Mouse (Mus musculus): ENCODE data around the gene Pin4. TPM values are rescaled to one million over a fixed set of nuclear protein-coding genes. Genes with fewer than 3 reads are reported as not detected.

The Pin4 gene
- polyA plus RNA-seq, 1 experiment from 2014 or later = 38.2 TPM

GRCm38 (mm10) chrX:102166986-102167385 is 47.7 kb downstream of the Pin4 start:
- no peak overlapping the region for H3K9ac ChIP-seq (ENCODE audit: low read length)
- no peaks in the 10 kb centered on the region for H3K27me3 ChIP-seq (ENCODE audit: control insufficient read depth, insufficient read depth, low read length)
- H3K36me3 ChIP-seq (ENCODE audit: control insufficient read depth, insufficient read depth) = no peaks in the 10 kb centered on the region
- H3K27ac ChIP-seq (ENCODE audit: low read length) = no peak overlapping the region
- no peak for ATAC-seq (replicated peaks; ENCODE audit: extremely low read depth, insufficient read depth, low FRiP score)
- no peak overlapping the region for H3K4me2 ChIP-seq (ENCODE audit: low read depth, low read length)
- no peaks in the 10 kb centered on the region for H3K9me3 ChIP-seq (replicated peaks; ENCODE audit: control insufficient read depth, low read length)
- no peaks in the 10 kb centered on the region for H3K4me1 ChIP-seq (ENCODE audit: control insufficient read depth, insufficient read depth, low read length)
- WGBS = 39% methylated on average over 6 of the region's 6 CpGs
- no peak overlapping the region for H3K4me3 ChIP-seq (ENCODE audit: low read length)

- ATAC-seq (replicated peaks; ENCODE audit: extremely low read depth, insufficient read depth, low FRiP score) = no peak
- H3K4me1 ChIP-seq (ENCODE audit: control insufficient read depth, insufficient read depth, low read length) = no peaks in the 10 kb centered on the region
- no peak overlapping the region for H3K4me2 ChIP-seq (ENCODE audit: low read depth, low read length)
- H3K9me3 ChIP-seq (replicated peaks; ENCODE audit: control insufficient read depth, low read length) = no peaks in the 10 kb centered on the region
- no peaks in the 10 kb centered on the region for H3K36me3 ChIP-seq (ENCODE audit: control insufficient read depth, insufficient read depth)
- 70% methylated on average over 1 of the region's 1 CpGs for WGBS
- no peaks in the 10 kb centered on the region for H3K27me3 ChIP-seq (ENCODE audit: control insufficient read depth, insufficient read depth, low read length)
- H3K4me3 ChIP-seq (ENCODE audit: low read length) = no peak overlapping the region
- no peak overlapping the region for H3K9ac ChIP-seq (ENCODE audit: low read length)
- no peak overlapping the region for H3K27ac ChIP-seq (ENCODE audit: low read length)
Observed at GRCm38 (mm10) chrX:102169724-102170123, 50.5 kb downstream of the Pin4 start.

GRCm38 (mm10) chrX:102170135-102170534 is 50.9 kb downstream of the Pin4 start:
- H3K36me3 ChIP-seq (ENCODE audit: control insufficient read depth, insufficient read depth) = no peaks in the 10 kb centered on the region
- no peak overlapping the region for H3K4me3 ChIP-seq (ENCODE audit: low read length)
- H3K4me1 ChIP-seq (ENCODE audit: control insufficient read depth, insufficient read depth, low read length) = no peaks in the 10 kb centered on the region
- no peak for ATAC-seq (replicated peaks; ENCODE audit: extremely low read depth, insufficient read depth, low FRiP score)
- no peaks in the 10 kb centered on the region for H3K27me3 ChIP-seq (ENCODE audit: control insufficient read depth, insufficient read depth, low read length)
- H3K9me3 ChIP-seq (replicated peaks; ENCODE audit: control insufficient read depth, low read length) = no peaks in the 10 kb centered on the region
- H3K27ac ChIP-seq (ENCODE audit: low read length) = no peak overlapping the region
- H3K4me2 ChIP-seq (ENCODE audit: low read depth, low read length) = no peak overlapping the region
- WGBS = 52% methylated on average over 3 of the region's 3 CpGs
- H3K9ac ChIP-seq (ENCODE audit: low read length) = no peak overlapping the region

- 19% methylated on average over 3 of the region's 3 CpGs for WGBS
- no peak overlapping the region for H3K9ac ChIP-seq (ENCODE audit: low read length)
- ATAC-seq (replicated peaks; ENCODE audit: extremely low read depth, insufficient read depth, low FRiP score) = no peak
- no peak overlapping the region for H3K27ac ChIP-seq (ENCODE audit: low read length)
- no peaks in the 10 kb centered on the region for H3K4me1 ChIP-seq (ENCODE audit: control insufficient read depth, insufficient read depth, low read length)
- H3K4me2 ChIP-seq (ENCODE audit: low read depth, low read length) = no peak overlapping the region
- H3K36me3 ChIP-seq (ENCODE audit: control insufficient read depth, insufficient read depth) = no peaks in the 10 kb centered on the region
- no peak overlapping the region for H3K4me3 ChIP-seq (ENCODE audit: low read length)
- no peaks in the 10 kb centered on the region for H3K27me3 ChIP-seq (ENCODE audit: control insufficient read depth, insufficient read depth, low read length)
- H3K9me3 ChIP-seq (replicated peaks; ENCODE audit: control insufficient read depth, low read length) = no peaks in the 10 kb centered on the region
Observed at GRCm38 (mm10) chrX:102170900-102171299, 51.7 kb downstream of the Pin4 start.

GRCm38 (mm10) chrX:102175538-102176287 is 56.5 kb downstream of the Pin4 start:
- no peak for ATAC-seq (replicated peaks; ENCODE audit: extremely low read depth, insufficient read depth, low FRiP score)
- no peaks in the 10 kb centered on the region for H3K9me3 ChIP-seq (replicated peaks; ENCODE audit: control insufficient read depth, low read length)
- H3K9ac ChIP-seq (ENCODE audit: low read length) = no peak overlapping the region
- H3K27me3 ChIP-seq (ENCODE audit: control insufficient read depth, insufficient read depth, low read length) = no peaks in the 10 kb centered on the region
- no peak overlapping the region for H3K4me2 ChIP-seq (ENCODE audit: low read depth, low read length)
- whole genome bisulfite sequencing = 77% methylated on average over 5 of the region's 5 CpGs
- no peaks in the 10 kb centered on the region for H3K36me3 ChIP-seq (ENCODE audit: control insufficient read depth, insufficient read depth)
- no peaks in the 10 kb centered on the region for H3K4me1 ChIP-seq (ENCODE audit: control insufficient read depth, insufficient read depth, low read length)
- no peak overlapping the region for H3K4me3 ChIP-seq (ENCODE audit: low read length)
- no peak overlapping the region for H3K27ac ChIP-seq (ENCODE audit: low read length)

Other genes with a start within 250 kb of the Pin4 start
- gene Rtl5, start 48.1 kb upstream of the Pin4 start, polyA plus RNA-seq (2015; fragmentation: Nextera tagmentation; extraction: Ambion mirVana) = 0.42 and 1.5 TPM in 2 replicates
- gene Ercc6l, start 37.6 kb downstream of the Pin4 start, polyA plus RNA-seq (2015; fragmentation: Nextera tagmentation; extraction: Ambion mirVana) = 7.8 and 7.9 TPM in 2 replicates
- gene Rps4x, start 69.9 kb downstream of the Pin4 start, polyA plus RNA-seq (2015; fragmentation: Nextera tagmentation; extraction: Ambion mirVana) = 436 and 437 TPM in 2 replicates
- gene Cited1, start 132.7 kb downstream of the Pin4 start, polyA plus RNA-seq (2015; fragmentation: Nextera tagmentation; extraction: Ambion mirVana) = 322 and 350 TPM in 2 replicates

Data from heart, embryonic 16.5 days (tissue).